Mouse (Mus musculus) spleen, postnatal 4 days (tissue): ENCODE results near the gene Hivep2.

ENCODE experiments used
- DNase-seq, 2 experiments: peaks; one replicate each; pipeline ENCODE4 v3.0.0; 2022; ENCODE audit warnings: low spot score in 2 of 2

Gene Hivep2

DNA sequence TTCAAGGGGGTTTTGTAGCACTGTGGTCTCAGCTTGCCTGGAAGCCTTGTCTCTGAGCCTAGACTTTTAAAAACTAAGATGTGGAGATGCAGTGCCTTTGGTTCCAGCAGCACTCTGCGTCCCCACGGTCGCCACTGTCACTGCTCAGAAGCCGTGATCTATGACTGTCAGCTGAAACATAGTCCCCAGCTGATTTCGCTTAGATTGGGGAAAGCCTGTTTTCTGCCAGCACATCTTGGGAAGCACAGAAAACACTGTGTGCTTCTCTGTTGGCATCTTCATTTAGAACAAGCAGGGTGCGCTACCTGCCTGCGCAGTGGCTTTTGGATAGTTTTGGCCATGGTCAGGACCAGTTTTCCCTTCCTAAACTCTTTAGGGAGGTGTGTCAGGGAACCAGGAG, 59.1 kb downstream of the Hivep2 start:
- DNase-seq = no peak

DNA sequence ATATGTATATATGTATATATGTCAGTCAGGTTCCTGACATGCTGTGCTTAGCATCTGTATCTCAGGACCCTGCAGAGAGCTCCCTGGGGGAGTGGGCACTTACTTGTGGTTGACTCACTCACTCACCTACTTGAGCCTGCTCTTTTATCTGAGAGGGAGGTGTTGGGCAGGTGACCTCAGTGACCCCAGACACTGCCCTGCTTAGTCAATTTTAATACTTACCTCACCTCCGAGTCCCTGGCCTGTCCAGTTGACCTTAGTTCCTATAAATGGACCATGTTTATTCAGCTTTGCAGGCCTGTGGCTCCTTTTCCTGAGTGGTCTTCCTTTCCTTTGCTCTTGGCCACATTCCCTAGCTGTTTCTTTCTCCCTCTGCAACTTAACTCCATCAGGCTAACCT, 61.9 kb downstream of the Hivep2 start:
- DNase-seq = no peak

DNA sequence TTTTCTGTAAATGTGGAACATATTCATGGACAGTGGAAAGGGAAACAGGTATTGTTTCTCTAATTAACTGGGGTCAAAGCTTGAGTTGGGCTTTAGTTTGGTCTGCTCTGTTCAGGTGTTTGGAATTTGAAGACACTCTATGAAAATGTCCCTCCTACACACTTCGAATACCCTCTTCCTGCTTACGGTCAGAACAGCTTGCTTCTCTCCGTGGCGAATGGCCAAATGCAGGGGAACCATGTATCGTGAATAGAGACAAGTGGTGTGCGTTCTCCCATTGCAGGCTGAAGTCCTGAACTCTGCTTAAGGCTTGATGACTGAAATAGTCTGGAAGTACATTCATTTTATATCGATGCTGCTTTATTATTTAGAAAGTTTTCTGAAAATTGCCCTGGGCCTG, 63.1 kb downstream of the Hivep2 start:
- no peak for DNase-seq

DNA sequence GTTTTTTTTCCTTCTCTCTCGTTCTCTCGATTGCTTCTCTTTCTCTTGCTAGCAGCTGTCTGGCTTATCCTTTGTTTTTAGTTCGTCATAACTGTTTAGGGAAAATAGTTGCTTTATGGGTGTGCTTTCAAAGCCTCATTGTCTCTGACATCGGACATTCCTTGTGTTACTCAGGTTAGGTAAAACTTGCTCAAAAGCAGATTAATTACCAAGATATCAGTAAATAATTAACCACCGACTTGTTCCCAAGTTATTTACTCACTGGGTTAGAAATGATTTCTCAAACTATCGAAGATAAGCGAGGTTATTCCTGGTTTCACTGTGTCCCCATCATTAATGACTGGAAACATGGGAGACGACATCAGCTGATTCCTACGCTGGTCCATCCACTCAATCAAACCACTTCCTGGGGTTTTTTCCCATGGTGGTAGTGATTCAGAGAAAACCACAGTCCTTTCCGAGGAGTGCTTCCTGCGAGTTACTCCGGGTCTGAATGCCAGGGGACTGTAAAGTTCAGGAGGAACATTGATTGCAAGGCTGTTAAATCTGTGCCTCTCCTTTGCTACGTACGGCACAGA, 64.7 kb downstream of the Hivep2 start:
- DNase-seq = no peak

DNA sequence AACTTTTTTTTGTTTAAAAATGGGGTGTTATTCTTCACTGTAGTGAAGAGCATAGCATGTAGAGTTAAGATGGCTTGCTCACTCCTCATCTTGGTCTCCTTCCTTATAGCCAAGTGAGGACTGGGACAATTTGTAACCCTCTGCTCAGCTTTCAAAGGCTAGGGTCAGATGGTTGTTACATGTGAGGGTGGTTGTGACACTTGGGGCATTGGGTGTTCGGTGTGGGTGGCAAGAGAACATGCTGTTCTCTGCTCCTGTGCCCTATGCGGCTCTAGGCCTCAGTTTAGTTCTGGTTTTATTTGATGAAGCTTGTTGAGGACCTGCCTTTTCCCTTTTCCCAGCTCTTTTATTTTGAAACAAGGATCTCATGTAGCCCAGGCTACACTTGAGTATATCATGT, 66.7 kb downstream of the Hivep2 start:
- DNase-seq = no peak

DNA sequence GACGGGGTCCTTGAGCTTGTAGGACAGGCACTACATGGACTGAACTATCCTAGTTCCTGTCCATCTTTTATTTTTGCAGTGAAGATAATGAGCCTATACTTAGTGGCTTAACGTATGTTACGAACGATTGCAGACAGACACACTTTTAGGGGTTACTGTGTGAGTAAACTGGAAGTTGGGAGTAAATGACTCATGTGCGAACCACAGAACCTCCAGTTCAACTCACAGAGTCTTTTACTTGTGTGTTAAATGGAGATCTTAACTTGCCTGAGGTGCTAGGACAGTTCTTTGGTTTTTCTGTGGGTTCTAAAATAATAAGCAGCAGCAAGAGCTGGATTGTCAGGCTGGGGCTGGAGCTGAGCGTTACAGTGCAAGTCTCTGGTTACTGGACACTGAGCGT, 68.2 kb downstream of the Hivep2 start:
- DNase-seq = no peak

DNA sequence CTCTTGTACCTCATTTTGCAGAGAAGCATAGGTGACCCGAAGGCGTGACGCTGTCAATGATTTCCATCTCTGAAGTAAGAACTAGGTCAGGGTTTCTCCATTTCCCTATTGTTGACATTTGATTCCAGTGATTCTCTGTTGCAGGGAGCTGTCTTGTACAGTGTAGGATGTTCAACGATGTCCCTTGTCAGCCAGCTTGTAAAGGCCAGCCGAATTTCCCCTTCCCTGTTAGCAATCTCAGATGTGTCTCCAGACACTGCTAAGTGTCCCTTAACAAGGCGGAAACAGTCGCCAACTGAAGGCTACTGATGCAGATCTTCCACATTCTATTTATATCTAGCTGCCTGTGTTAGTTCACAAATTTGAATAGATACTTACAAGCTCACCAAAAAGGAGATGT, 68.9 kb downstream of the Hivep2 start:
- no peak for DNase-seq

DNA sequence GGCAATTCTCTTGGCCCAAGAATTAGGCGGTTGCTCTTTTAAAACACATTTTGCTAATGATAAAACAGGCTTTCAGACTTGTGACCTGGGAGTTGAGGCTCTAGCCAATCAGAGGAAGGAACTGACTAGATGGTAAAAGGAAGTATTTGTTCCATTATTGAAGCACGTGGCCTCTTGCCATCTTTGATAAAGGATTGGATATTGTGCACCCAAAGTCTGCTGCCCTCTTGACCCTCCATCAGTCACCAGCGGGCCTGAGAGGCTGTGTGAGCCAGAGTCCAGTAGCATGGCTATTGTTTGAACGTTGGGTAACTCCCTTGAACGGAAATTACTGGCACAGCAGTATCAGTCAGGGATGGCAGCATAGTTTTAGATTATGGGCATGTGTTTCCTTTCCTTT, 69.7 kb downstream of the Hivep2 start:
- DNase-seq = no peak

DNA sequence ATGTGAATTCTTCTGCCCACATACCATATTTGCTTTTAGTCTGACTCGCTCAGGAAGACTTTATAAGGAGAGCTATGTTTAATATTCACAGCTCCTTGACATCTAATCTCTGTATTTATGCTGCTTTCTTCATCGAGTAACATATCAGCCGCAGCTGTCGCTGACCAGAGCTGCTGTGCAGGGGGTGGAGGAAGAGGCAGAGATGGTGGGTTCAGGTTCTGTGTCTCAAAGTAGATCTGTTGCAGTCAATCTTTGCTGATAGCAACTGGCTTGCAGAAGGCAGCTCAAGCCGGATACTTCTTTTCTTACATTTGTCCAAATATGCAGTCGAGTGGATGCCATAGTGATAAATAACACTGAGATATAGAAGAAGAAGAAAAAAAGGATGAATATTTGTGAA, 70.6 kb downstream of the Hivep2 start:
- no peak for DNase-seq

DNA sequence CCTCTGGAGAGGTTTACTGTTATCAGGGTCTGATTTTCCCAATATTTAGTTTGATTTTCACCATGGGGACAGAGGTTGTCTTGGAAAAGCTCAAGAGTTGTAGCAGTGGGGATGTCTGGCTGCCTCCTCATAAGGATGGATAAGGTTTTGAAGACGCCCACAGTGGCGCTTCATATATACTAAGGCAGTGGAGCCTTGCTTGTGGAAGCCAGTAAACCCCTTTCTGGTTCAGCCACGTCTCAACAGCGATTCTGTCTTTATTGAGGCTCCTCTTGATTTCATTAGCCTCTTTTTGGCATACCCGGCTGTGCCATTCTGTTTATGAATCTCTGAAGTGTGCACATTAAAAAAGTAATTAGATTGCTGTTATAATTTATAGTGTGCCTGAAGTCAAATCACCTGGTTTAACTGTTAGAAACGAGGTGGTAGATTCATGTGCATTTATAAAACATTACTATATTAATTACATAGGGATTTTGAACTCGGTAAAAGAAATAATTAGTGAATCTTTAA, 72.2 kb downstream of the Hivep2 start:
- no peak for DNase-seq

DNA sequence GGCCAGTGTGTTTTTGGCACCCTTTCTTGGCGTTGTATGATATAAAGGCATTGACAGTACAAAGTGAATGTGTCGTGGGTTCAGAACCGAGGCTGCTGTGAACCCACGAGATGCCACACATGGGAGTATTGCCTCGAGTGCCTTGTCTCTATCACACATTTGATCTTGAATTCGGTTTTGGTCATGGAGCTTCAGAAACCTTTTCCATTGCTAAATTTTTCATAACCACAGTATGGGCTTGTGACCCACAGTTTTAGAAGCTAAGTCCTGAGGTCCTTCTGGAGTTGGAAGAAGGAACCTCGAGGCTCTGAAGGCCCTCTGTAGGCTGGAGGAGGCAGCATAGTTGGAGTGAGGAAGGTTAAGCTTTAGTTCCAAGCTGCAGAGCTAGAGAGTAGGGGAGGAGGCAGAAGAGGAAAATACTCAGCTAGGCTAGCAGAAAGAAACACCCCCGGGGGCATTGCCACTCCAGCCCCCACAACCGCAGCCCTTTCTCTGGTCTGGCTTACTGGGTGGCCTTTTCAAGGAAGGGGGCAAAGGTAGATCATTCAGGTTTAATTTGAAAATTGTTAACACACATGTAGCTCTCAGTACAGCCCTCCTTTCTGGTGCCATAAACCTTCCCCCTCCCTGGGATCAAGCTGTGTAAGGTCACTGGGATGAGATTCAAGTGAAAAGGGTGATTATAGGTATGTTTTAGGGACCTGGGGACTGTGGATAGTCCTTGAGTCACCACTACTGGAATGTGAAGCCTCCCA, 75.0 kb downstream of the Hivep2 start:
- DNase-seq = no peak

DNA sequence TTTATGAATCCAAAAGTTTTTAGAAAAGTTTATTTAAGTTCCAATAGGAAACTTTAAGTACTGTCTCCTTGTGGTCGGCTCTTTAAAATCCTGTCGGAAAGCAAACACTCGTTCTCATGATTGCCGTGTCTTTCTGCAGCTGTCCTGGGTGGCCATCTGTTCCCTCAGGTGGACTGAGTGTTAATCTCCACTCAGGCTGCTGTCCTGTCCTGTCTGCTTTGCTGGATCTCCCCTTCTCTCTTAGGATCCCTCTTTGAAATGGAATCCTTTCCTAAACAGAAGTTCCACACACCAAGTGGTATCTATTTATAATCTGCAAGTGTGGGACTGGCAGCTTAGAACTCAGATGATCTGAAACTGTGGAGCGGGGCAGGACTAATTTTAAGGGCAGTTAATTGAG, 75.7 kb downstream of the Hivep2 start:
- DNase-seq = no peak

DNA sequence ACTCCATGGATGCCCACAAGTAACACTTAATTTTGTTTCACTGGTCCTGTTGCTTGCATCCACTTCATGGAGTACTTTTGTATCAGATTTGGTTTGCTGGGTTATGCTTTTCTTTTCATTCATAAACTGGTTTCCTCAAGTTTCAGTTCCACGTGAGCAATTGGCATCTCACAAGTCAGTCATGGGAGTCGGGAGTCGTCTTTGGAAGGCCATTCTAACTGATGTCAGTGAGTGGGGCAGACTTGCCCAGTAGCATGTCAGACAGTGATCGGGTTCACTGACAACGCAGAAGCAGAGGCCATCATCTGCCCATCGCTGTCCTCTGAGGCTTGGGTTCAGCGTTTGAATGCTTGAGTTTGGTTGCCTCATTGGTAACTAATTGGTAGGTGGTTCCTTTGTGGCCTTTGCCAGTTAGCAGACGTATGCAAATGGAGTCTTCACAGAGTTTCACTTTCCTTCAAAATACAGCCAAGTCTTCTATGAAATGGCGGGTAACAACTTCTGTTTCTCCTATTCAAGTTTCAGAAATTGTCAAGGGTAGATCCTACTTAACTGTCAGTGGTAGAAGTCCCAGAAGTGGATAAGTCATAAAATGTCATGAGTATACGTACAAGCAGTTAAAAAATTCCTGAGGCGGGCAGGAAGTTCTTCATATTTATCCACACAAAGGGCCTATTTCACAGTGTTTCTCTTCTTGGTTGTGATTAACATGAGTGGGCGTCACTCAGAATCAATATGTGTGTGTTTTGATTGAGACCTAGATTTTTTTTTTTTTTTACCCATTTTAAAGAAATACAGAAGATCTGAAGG, 76.9 kb downstream of the Hivep2 start:
- no peak for DNase-seq

DNA sequence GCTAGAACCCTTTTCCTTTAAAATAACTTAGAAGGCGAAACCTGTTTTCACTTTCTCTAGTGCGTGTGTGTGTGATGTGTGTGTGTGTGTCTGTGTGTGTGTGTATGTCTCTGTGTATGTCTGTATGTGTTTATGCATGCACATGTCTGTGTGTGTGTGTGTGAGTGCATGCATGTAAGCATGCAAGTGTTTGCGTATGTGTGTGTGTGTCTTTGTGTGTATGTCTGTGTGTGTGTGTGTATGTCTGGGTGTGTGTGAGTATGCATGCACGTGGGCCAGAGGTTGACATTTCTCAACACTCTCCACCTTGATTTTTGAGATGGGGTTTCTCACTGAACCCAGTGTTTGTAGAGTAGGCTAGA, 77.5 kb downstream of the Hivep2 start:
- no peak for DNase-seq

DNA sequence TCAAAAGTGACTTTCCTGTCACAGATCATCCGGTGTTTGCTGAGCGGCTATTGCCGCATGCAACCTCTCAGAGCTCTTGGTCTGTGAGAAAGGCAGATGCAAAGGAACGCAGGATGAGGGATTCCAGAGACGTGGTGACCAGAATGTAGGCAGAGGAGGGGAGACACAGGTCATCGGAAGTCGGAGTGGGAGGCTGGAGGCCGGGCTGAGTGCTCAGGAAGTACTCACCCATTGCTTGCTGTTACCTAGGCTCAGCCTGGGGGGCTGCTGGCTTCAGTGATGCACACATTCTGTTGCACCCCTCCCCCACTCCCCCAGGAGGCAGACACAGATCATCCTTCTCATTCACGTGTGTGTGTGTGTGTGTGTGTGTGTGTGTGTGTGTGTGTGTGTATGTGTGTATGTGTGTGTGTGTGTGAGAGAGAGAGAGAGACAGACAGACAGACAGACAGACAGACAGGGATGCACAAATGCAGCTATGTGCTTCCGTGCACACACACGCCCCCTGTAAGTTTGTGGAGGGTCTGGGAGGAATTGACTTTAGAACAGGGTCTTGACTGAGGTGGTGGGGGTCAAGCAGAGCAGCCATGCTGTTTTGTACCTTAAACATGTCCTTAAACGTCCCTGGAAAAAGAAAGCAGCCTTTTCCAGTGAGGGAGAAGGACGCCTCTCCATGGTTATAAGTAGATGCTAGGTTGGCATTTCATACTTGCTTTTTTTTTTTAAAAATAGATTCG, 78.3 kb downstream of the Hivep2 start:
- DNase-seq = peak; percentile 26 to 74

DNA sequence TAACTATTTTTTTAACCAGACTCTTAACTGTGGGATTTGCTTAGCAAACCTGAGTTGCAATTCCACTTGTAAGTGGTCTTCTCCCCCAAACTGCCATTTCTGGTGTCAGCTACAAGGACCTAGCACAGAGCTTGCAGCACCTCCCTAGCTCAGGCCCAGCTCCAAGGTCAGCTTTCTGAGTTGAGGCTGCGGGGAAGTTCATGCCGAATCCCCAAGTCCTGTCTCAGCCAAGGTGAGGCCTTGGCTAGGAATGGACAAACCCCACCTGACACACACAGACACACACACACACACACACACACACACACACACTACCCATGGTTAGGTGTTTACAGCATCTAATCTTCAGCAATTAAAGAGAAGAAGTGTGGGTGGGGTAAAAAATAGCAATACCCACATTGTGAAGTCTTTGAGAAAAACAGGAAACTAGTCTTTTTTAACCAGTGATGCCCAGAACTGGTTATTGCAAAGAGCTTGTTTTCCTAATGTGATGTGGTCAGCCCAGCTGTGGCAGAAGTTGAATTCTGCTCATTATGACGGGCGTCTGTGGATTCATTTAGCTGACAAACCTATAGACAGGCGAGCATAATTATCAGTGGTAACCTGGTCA, 79.0 kb downstream of the Hivep2 start:
- no peak for DNase-seq

DNA sequence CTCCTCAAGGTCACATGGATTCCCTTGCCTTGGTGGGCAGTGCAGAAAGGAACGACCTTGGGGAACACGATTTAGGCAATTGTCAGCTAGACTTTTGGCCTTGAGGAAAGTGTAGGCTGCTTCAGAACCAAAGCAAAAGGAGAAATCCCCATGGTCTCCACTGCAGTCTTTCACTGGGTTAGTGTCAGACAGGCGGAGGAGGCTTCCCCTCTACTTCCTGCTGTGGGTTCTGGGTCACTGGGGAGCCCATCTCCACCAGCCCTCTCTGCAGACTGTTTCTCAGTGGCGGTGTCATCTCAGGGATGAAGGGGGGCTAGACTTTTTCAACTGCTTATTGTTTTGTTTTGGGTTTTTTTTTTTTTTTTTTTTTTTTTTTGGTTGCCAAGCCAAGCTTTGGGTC, 79.9 kb downstream of the Hivep2 start:
- DNase-seq = peak in 1 of 2 experiments; percentile 50

DNA sequence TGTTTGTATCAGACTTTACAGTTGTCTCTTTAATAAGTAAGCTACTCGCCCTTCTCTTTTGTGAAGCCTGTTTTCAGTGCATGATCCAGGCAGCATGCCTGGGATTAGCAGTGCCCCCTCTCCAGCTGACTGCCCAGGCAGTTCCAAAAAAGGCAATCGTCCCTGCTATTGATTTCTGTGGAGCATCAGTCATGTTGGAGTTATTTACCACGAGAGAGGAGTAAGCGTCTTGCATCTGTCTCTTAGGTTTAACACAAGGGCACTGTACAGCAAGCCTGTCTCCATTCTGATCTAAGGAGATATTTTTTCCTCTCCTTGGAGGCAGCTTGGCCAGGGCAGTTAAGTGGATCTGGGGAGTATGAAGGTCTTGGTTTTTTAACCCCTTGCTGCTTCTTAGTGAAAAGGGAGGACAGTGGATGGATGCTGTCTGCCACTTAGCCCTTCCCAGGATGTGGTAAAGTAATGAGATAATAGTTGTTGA, 80.3 kb downstream of the Hivep2 start:
- DNase-seq = no peak

DNA sequence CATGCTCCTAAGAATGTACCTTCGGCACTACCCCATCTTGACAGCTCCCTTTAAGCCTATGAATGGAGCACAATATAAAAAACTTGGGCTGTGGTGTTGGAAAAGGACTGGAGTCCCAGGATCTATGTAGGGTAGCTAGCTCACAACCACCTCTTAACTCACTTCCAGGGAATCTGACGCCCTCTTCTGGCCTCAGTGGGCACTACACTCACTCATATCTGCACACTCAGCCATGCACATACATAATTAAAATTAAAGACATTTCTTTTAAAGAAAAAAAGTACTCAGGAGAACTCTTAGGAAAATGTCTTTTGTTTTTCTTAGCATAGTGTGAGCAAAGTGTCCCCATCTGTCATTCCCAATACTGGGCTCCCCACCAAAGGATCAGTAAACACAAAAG, 81.1 kb downstream of the Hivep2 start:
- DNase-seq = peak in 1 of 2 experiments; percentile 69

DNA sequence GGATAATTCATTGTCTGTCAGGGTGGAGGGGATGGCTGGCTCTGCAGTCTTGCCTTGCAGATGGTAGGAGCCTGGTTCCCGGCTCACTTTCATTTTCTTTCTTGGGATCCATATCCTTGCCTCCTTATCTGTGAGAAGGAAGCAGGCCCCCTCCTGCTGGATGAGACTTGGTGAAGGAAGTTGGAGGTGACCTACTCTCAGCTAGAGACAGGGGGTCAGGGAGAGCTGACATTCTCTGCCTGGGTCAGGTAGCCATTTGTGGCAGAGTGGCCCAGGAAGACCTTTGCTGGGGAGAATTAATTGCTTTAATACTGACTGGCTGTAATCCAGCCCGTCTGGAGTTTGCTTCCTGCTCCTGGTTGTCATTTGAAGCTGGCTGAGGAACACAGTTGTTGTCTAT, 81.8 kb downstream of the Hivep2 start:
- peak in 1 of 2 experiments; percentile 51 for DNase-seq

DNA sequence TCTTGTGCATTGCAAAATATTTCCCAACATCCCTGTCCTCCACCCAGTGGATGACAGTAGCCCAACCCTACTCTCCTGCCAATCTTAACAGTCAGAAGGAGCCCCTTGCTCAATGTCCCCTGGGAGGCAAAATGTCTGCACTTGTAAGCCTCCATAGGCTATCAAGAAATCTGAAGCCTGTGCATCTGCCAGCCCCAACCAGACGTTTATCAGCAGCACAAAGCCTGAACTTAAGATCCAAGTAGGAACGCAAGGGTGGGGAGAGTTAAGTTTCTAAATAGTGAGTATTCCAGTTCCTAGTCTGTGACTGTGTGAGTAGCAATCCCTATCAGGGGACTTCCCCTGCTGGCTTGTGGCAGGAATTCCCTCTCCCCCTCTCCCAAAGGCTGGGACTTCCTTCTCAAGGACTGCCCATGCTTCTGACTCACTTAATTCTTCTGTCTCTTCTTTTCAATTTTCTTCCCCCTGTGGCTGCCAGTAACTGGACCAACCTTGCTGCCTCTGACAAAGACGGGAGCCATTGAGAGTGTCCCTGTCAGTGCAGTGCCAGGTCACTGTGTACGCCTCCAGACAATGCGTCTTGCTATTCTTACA, 82.5 kb downstream of the Hivep2 start:
- DNase-seq = peak in 1 of 2 experiments; percentile 46
